Mouse (Mus musculus) embryo, embryonic 11.5 days (tissue): Measurements from ENCODE around the gene Igfbp6.

Experiments
- DNase-seq: peaks from one replicate; pipeline ENCODE4 v3.0.0-alpha.2; 2012; ENCODE audit warnings: low read depth, low spot score

Igfbp6 gene

DNA sequence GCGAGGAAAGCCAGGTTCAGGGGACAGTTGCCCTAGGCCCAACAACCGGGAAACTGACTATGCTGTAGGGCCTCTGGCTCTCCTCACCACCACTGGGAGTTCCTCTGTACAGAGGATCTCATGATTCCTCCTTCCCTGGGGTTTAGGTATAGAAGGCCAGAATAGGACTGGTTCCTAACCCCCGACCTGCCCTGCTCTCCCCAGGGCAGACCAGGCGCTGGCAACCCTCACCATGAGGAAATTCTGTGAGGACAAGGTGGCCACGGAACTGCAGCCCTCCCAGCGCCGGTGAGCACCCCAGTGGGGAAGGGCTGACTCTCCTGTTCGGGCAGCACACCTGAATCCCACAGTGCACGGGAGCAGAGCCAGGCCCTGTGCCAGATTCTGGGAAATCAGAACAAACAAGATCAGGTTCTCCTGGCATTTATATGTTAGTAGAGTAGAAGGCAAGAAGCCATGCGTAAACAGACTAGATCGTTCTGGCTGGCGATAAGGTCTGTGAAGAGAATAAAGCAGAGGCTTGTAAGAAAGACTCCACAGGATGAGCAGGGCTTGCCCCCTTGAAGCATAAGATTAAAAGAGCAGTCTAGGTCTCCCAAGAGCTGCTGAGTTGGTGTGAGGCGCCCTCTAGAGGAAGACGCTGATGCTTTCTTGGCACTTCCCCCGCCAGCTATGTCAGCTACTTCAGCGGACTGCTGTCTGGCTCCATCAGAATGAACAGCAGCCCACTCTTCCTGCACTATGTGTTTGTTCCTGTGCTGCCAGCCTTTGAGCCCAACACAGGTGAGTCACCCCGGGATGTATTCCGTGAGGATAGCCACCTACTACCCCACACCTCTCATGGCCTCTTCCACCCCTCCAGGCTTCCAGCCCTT, 35.3 kb upstream of the Igfbp6 start:
- DNase-seq: no peak

DNA sequence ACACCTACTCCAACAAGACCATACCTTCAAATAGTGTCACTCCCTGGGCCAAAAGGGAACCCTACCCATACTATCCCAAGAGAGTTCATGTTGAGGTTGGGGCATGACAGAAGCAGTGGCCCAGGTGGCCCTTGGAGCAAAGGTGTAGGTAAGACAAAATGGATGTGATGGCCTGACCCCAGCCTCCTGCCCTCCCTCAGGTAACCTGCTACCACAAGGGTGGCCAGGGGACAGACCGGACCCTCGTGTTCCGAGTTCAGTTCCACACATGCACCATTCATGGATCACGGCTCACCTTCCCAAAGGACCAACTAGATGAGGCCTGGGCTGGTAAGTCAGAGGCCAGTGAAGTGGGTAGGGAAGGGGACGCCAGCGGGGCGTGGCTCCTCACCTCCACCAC, 33.9 kb upstream of the Igfbp6 start:
- DNase-seq: no peak

DNA sequence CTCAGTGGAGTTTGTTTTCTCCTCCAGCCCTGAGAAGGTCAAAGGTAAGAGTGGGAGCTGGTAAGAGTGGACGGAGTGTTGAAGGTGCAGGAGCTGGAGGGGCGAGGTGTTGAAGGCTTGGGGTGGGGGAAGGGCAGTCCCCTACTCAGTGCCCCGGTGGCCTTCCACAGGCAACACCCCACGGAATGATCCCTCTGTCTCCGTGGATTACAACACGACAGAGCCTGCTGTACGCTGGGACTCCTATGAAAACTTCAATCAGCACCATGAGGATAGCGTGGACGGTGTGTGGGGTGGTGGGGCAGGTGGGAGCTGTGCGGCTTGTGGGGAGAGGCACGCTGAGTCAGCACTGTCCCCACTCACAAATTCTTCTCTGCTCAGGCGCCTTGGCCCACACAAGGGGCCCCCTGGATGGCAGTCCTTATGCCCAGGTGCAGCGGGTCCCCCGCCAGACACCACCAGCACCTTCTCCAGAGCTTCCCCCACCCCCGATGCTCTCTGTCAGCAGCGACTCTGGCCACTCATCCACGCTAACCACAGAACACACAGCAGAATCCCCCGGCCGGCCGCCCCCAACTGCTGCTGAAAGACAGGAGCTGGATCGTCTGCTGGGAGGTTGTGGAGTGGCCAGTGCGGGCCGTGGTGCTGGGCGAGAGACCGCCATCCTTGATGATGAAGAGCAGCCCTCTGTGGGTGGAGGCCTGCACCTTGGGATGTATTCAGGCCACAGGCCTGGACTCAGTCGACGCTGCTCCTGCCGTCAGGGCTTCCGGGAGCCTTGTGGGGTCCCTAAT, 33.3 kb upstream of the Igfbp6 start:
- DNase-seq: no peak

DNA sequence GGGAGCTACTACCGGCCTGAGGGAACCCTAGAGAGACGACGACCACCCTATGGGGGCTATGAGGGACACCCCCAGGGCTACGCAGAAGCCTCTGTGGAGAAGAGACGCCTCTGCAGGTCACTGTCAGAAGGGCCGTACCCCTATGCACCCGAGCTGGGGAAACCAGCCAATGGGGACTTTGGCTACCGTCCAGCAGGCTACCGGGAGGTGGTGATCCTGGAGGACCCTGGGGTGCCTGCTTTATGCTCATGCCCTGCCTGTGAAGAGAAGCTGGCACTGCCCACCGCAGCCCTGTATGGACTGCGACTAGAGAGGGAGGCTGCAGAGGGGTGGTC, 32.7 kb upstream of the Igfbp6 start:
- no peak for DNase-seq

DNA sequence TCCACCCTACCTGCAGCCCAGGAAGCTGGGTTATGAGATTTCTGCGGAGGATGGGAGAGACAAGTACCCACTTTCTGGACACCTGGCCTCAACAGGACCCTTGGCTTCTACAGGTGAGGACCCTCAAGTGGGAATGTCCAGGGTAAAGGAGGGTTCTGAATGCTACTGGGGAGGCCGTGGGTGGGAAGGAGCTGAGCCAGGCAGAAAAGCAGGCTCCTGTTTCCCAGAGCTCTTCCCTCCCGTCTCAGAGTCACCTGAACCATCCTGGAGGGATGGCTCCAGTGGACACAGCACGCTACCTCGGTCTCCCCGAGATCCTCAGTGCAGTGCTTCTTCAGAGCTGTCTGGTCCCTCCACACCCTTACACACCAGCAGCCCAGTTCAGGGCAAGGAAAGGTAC, 32.0 kb upstream of the Igfbp6 start:
- no peak for DNase-seq

DNA sequence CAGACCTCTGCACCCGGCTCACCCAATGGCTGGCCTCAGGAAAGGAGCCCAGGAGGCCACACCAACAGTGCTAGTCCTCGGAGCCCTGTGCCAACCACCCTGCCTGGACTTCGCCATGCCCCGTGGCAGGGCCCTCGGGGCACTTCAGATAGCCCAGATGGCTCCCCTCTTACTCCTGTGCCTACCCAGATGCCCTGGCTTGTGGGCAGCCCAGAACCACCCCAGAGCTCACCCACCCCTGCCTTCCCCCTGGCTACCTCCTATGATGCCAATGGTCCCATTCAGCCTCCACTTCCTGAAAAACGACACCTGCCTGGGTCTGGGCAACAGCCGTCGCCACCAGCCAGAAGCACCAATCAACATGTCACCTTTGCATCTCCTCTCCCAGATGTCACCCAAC, 31.3 kb upstream of the Igfbp6 start:
- DNase-seq: no peak

DNA sequence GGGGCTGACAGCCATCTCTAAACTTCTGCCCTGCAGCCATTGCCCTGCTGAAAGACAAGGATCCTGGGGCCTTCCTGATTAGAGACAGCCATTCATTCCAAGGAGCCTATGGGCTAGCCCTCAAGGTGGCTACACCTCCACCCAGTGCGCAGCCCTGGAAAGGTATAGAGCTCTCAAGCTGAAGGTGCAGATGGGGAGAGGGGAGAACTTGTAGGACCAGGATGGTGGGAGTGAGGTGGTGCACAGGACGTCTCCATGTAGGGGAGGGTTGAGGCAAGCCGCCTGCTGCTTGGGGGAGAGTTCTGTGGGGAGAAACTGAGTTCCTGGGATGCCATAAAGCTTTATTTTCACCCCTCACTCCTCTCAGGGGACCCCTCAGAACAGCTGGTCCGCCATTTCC, 30.5 kb upstream of the Igfbp6 start:
- no peak for DNase-seq

DNA sequence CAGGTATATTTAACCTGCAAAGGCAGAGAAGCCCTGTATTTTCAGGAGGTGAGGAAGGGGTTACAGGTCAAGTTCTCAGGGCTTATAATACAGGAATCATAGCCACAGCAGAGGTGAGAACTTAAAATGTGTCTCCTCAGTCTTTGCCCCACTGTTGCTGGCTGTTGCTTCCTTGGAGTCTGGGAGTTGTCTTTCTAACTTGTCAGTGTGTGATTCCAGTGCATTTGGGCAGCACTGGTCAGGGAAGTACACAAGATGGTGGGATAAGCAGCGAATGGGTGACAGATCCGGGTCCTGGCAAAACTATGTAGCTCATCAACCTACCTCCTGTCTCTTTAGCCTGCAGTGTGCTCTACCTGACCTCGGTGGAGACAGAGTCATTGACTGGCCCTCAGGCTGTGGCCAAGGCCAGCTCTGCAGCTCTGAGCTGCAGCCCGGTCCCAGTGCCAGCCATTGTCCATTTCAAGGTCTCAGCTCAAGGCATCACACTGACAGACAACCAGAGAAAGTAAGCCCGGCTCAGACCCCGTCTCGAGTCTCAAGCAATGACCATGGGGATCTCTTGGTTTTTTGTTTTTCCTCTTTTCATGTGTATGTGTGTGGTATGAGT, 29.4 kb upstream of the Igfbp6 start:
- DNase-seq: no peak

DNA sequence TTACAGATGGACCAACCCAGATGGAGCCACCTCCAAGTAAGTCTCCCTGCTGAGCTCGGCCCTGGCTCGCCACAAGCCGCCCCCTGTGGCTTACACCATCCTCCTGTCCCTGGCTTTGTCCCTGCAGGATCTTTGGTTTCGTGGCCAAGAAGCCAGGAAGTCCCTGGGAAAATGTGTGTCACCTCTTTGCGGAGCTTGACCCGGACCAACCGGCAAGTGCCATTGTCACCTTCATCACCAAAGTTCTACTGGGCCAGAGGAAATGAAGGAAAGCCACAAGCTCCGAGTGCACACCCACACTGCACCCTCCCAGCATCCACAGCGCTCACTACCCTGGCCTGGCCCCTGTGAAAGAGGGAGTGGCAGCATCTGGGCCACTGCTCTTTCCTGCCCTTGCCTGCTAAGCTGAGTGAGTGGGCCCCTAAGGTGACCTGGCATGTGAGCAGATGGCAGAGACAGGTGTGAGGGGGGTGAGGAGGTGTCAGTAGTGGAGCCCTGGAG, 28.4 kb upstream of the Igfbp6 start:
- DNase-seq: no peak

DNA sequence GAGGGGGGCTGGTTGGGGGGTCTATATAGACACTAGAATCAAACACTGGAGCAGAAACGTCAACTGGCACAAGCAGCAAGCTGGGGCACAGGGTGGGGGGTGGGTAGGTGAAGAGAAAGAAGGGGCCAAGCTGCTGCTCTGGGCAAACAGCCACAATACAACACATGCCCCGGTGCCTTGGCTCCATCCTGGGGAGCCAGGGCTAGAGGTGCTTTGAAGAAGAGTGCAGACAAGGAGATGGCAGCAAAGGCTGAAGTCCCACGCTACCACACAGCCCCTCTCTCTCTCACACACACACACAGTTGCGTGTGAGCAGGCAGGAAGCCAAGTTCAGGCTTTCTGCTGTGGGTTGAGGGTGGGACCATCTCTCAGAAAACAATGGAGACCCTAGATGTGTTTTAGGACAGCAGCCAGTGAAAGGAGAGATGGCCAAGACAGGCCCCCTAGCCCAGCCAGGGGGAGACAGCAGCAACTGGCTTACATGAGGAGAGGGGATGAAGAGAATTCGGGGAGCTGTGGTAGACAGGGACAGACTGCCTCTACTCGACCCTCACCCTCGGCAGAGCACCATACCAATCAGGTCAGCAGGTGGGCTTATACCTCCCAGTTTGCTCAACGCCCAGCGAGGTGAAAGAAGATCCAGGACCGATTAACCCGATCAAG, 27.3 kb upstream of the Igfbp6 start:
- no peak for DNase-seq

DNA sequence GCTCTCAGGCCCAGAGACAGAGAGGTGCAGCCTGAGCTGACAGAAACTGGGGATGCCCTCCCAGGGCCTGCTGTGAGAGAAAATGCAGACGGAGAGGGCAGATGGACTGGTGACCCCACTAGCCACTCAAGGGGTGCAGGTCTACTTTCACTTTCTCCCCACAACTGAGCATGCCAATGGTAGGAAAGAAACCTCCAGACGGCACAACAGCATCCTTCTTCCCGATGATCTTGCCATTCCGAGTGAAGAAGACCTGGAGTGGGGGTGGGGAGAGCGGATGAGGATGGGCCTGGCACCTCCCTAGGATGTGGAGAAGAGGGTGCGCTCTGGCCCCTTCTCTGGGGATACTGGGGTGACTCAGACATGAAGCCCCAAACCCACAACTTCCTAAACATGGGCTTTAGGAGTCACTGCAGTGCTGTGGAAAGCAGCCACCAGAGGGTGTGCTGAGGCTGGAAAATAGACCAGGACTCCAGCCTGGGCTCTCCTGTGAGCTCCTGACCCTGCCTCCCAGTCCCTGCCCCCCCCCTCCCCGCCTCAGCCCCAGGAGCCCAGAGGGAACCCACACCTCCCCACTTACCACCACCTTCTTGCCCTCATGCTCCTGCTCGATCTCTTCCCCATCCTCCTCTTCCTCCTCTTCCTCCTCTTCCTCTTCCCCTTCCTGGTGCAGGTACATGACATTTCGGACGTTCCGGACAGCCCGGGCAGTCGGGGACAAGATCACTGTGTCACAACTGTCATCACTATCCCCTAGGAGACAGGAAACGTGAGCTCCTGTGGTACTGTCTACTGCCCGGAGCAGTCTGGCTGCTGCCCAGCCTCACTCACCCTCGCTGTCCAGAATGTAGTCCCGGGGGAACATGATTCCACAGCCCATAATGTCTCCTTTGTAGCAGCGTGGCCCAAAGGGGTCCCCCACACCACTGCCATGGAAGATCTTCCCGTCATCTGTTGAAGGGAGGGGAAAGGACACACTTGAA, 26.4 kb upstream of the Igfbp6 start:
- no peak for DNase-seq

DNA sequence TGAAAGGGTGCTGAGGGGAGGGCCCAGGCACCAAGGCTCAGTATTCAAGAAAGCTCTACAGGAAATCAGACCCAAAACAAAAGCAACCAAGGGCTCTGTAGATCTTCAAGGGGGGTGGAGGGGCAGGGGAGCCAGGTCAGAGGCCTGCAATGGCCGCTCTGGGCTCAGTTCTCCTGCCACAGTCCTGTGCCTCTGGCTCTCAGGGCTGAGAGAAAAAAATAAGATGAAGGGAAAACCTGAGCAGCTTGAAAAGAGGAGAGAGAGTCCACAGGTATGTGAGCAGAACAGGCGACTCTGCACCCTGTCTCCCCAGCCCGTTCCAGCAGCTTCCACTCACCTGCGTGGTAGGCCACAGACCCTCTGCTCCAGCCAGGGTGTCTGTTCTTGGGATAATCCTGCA, 25.6 kb upstream of the Igfbp6 start:
- no peak for DNase-seq

DNA sequence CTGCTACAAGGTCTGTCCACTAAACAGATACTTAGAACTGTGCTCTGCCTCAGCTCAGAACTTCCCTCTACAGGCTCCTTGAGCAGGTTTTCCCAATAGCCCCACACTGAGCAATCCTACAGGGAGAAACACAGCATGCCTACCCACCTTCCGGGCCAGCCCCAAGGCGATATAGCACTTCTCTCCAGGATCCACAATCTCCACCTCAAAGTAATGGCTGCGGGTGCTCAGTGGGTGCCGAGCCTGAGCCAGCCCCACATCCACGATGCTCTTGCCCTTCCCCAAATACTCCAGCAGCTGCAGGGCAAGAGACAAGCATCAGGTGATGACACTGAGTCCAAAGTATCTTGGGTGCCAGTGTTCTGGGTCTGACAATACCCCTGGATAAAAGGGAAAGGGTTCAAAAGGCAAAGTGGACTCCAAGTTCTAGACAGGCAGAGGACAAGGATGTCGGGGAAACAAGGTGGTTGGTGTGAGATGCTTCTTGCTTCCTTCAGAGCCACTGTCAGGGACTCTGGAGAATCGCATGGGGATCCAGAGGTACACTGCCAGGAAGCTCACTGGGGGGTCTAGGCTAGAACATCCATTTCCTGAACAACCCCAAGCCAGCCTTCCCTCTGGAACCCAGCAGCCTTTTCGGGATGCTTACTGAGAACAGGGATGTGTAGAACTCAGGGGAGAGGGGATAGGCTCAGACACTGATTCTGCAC, 24.9 kb upstream of the Igfbp6 start:
- DNase-seq: no peak

DNA sequence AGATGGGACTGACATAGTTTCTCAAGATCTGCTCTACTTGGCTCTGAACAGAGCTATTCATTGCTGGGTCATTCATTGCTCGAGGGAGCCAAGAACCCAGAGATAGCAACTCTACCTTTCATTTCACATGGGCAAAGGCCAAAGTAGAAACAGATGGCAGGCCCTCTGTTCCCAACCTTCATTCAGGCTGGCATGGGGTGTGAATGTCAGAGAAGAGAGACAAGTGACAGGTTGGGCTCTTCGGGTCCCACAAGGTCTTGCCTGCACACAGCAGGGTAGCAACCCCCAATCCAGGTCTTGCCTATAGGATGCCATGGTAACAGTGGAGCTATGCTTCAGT, 24.4 kb upstream of the Igfbp6 start:
- no peak for DNase-seq

DNA sequence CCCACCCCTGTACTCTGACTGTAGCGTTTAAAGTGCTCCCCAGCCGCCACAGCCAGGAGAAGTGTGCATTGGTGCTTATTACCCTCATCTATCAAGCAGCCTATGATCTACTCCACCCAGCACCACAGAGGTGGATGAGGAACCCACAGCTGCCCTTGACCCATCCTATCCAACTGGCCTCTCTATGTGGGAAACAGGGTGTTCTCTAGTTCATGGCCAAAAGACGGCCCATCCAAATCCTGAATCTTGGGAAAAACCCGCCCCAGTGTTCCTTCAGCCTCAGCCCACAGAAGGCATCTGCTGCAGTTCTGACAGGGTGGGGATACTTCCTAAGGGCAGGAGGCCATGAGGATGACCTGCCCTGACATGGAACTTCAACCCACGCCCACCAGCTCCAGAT, 23.6 kb upstream of the Igfbp6 start:
- DNase-seq: no peak

DNA sequence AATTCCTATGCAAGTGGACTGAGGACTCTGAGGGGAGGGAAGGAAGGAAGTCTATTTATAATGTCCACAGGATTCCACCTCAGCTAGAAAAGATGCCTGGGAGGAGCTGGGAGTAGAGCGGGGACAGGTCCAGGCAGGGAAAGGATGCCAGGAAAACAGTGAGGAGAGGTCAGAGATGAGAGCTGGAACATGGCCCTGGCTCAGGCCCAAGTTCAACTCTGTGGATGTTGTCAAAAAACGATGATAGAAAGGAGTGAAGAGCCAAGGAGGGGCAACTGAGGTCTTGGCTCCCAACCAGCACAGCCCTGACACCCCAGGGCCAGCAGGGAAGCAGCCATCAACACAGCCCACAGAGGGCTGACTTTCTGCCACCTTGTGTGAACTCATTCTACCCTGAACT, 17.9 kb upstream of the Igfbp6 start:
- DNase-seq: no peak

DNA sequence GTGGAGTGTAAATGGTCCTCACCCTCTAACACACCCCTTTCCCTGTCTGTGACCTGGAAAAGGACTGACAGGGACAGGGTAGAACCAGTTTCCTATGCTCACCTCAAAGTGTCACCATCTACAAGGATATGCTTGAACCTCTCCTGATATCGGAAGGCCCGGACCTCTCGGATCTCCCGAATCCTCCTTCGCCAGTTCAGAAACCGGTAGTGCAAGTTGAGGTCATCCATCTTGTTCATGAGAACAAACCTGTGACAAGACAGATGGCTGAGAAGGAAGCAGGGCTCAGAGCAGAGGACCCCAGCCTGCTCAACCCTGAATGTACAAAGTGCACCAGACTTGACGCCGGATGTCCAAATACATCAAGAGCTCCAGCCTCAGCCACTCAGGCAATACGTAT, 10.8 kb upstream of the Igfbp6 start:
- no peak for DNase-seq

DNA sequence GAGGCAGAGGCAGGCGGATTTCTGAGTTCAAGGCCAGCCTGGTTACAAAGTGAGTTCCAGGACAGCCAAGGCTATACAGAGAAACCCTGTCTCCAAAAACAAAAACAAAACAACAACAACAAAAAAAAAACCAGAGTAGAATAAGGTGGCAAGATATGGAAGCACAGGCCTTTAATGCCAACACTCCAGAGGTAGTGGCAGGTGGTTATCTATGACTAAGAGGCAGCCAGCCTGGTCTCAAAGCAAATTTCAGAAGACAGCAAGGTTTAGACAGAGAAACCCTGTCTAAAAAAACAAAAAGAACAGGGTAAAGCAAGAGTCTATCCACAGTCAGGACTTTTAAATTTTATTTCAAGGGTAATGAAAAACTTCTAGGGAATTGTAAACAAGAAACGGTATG, 9.5 kb upstream of the Igfbp6 start:
- DNase-seq: no peak

DNA sequence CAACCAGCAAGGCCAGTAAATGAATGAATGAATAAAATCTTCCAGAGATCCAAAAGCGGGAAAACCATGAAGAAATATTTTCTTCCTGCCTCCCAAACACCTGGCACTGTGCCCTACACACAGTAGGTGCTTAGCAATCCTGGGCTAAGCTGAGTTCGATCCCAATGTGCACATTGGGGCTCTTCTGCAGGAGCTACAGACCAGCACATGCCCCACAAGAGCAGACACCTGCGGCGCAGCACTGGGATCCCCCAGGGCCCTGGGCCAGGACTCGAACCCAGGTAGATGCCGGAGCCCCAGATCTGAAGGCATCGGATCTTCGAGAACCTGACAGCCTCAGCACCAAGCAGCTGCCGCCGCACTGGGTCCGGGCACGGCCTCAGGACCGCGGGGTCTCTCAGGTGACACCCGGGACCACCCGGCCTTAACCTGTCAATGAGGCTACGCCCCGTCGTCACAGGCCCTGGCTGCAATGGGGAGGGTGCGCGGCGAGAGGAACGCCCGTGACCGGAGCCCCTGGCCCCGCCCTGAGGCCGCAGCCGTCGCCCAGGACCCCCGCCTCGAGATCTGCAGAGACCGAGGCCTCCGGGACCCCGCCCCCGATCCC, 8.5 kb upstream of the Igfbp6 start:
- DNase-seq: no peak
